Mouse (Mus musculus): ENCODE data around the gene Ugt1a2. TPM values are rescaled to one million over a fixed set of nuclear protein-coding genes. Genes with fewer than 3 reads are reported as not detected.
A peak's percentile ranks its signal among the peaks of the same experiment; 100 is the strongest.

The Ugt1a2 gene
- polyA plus RNA-seq, 1 experiment from 2014 or later, result 0.22 TPM

GRCm38 (mm10) chr1:88215466-88216380 is 15.3 kb downstream of the Ugt1a2 start:
- ATAC-seq (ENCODE audit: low read depth), result no peak
- peak; percentile 27 for DNase-seq (ENCODE audit: low spot score)
- H3K9ac ChIP-seq (ENCODE audit: low read depth, low read length), result no peak overlapping the region
- no peaks in the 10 kb centered on the region for H3K4me1 ChIP-seq (ENCODE audit: control insufficient read depth, insufficient read depth, low read length)
- 68% methylated on average over 10 of the region's 10 CpGs for WGBS
- no peaks in the 10 kb centered on the region for H3K27me3 ChIP-seq (replicated peaks; ENCODE audit: control insufficient read depth, insufficient read depth, low read length)
- peaks cover 50% of the 10 kb centered on the region for H3K9me3 ChIP-seq (ENCODE audit: control insufficient read depth, low read length)
- no peaks in the 10 kb centered on the region for H3K36me3 ChIP-seq (ENCODE audit: control insufficient read depth, insufficient read depth, low read length)
- H3K4me3 ChIP-seq (ENCODE audit: low read depth, low read length), result no peak overlapping the region
- H3K27ac ChIP-seq (replicated peaks; ENCODE audit: low read depth, low read length), result no peak overlapping the region
- H3K4me2 ChIP-seq (ENCODE audit: low read depth, low read length), result no peak overlapping the region

GRCm38 (mm10) chr1:88216551-88216950 is 16.1 kb downstream of the Ugt1a2 start:
- ATAC-seq (ENCODE audit: low read depth) (no peak), DNase-seq (ENCODE audit: low spot score) (peak; percentile 13)
- no peak overlapping the region for H3K4me3 ChIP-seq (ENCODE audit: low read depth, low read length)
- no peaks in the 10 kb centered on the region for H3K27me3 ChIP-seq (replicated peaks; ENCODE audit: control insufficient read depth, insufficient read depth, low read length)
- no peak overlapping the region for H3K9ac ChIP-seq (ENCODE audit: low read depth, low read length)
- no peak overlapping the region for H3K4me2 ChIP-seq (ENCODE audit: low read depth, low read length)
- no peaks in the 10 kb centered on the region for H3K4me1 ChIP-seq (ENCODE audit: control insufficient read depth, insufficient read depth, low read length)
- no peaks in the 10 kb centered on the region for H3K36me3 ChIP-seq (ENCODE audit: control insufficient read depth, insufficient read depth, low read length)
- 58% methylated on average over 2 of the region's 2 CpGs for WGBS
- peaks cover 46% of the 10 kb centered on the region for H3K9me3 ChIP-seq (ENCODE audit: control insufficient read depth, low read length)
- no peak overlapping the region for H3K27ac ChIP-seq (replicated peaks; ENCODE audit: low read depth, low read length)

GRCm38 (mm10) chr1:88217144-88217543 is 16.7 kb downstream of the Ugt1a2 start:
- Histone ChIP-seq H3K4me1 (ENCODE audit: control insufficient read depth, insufficient read depth, low read length) (no peaks in the 10 kb centered on the region), H3K4me2 (ENCODE audit: low read depth, low read length) (no peak overlapping the region), H3K36me3 (ENCODE audit: control insufficient read depth, insufficient read depth, low read length) (no peaks in the 10 kb centered on the region), H3K4me3 (ENCODE audit: low read depth, low read length) (no peak overlapping the region), H3K27me3 (replicated peaks; ENCODE audit: control insufficient read depth, insufficient read depth, low read length) (no peaks in the 10 kb centered on the region), H3K27ac (replicated peaks; ENCODE audit: low read depth, low read length) (no peak overlapping the region), H3K9ac (ENCODE audit: low read depth, low read length) (no peak overlapping the region), H3K9me3 (ENCODE audit: control insufficient read depth, low read length) (peaks cover 43% of the 10 kb centered on the region)
- DNase-seq (ENCODE audit: low spot score) (peak; percentile 1), ATAC-seq (ENCODE audit: low read depth) (no peak)
- WGBS, result 61% methylated on average over 2 of the region's 2 CpGs

- Histone ChIP-seq H3K4me1 (ENCODE audit: control insufficient read depth, insufficient read depth, low read length) (no peaks in the 10 kb centered on the region), H3K9me3 (ENCODE audit: control insufficient read depth, low read length) (peaks cover 41% of the 10 kb centered on the region), H3K36me3 (ENCODE audit: control insufficient read depth, insufficient read depth, low read length) (no peaks in the 10 kb centered on the region), H3K27ac (replicated peaks; ENCODE audit: low read depth, low read length) (no peak overlapping the region), H3K4me2 (ENCODE audit: low read depth, low read length) (no peak overlapping the region), H3K4me3 (ENCODE audit: low read depth, low read length) (no peak overlapping the region), H3K27me3 (replicated peaks; ENCODE audit: control insufficient read depth, insufficient read depth, low read length) (no peaks in the 10 kb centered on the region), H3K9ac (ENCODE audit: low read depth, low read length) (no peak overlapping the region)
- 41% methylated on average over 3 of the region's 3 CpGs for WGBS
- DNase-seq (ENCODE audit: low spot score), result peak; percentile 14
- ATAC-seq (ENCODE audit: low read depth), result no peak
These were observed 17.2 kb downstream of the Ugt1a2 start for GRCm38 (mm10) chr1:88217576-88217975.

GRCm38 (mm10) chr1:88218051-88218450 is 17.6 kb downstream of the Ugt1a2 start:
- no peaks in the 10 kb centered on the region for H3K27me3 ChIP-seq (replicated peaks; ENCODE audit: control insufficient read depth, insufficient read depth, low read length)
- peak; percentile 13 for DNase-seq (ENCODE audit: low spot score)
- WGBS, result 71% methylated on average over 9 of the region's 9 CpGs
- H3K9me3 ChIP-seq (ENCODE audit: control insufficient read depth, low read length), result peaks cover 36% of the 10 kb centered on the region
- no peak overlapping the region for H3K9ac ChIP-seq (ENCODE audit: low read depth, low read length)
- H3K4me2 ChIP-seq (ENCODE audit: low read depth, low read length), result no peak overlapping the region
- ATAC-seq (ENCODE audit: low read depth), result no peak
- H3K36me3 ChIP-seq (ENCODE audit: control insufficient read depth, insufficient read depth, low read length), result no peaks in the 10 kb centered on the region
- no peak overlapping the region for H3K4me3 ChIP-seq (ENCODE audit: low read depth, low read length)
- H3K27ac ChIP-seq (replicated peaks; ENCODE audit: low read depth, low read length), result no peak overlapping the region
- H3K4me1 ChIP-seq (ENCODE audit: control insufficient read depth, insufficient read depth, low read length), result no peaks in the 10 kb centered on the region

GRCm38 (mm10) chr1:88218591-88218990 is 18.2 kb downstream of the Ugt1a2 start:
- WGBS, result 44% methylated on average over 4 of the region's 4 CpGs
- Histone ChIP-seq H3K4me3 (ENCODE audit: low read depth, low read length) (no peak overlapping the region), H3K27me3 (replicated peaks; ENCODE audit: control insufficient read depth, insufficient read depth, low read length) (no peaks in the 10 kb centered on the region), H3K9me3 (ENCODE audit: control insufficient read depth, low read length) (peaks cover 31% of the 10 kb centered on the region), H3K9ac (ENCODE audit: low read depth, low read length) (no peak overlapping the region), H3K4me2 (ENCODE audit: low read depth, low read length) (no peak overlapping the region), H3K4me1 (ENCODE audit: control insufficient read depth, insufficient read depth, low read length) (no peaks in the 10 kb centered on the region), H3K36me3 (ENCODE audit: control insufficient read depth, insufficient read depth, low read length) (no peaks in the 10 kb centered on the region), H3K27ac (replicated peaks; ENCODE audit: low read depth, low read length) (no peak overlapping the region)
- ATAC-seq (ENCODE audit: low read depth) (no peak), DNase-seq (ENCODE audit: low spot score) (peak; percentile 20)

- 23% methylated on average over 1 of the region's 1 CpGs for WGBS
- no peak overlapping the region for H3K27ac ChIP-seq (replicated peaks; ENCODE audit: low read depth, low read length)
- H3K4me1 ChIP-seq (ENCODE audit: control insufficient read depth, insufficient read depth, low read length), result no peaks in the 10 kb centered on the region
- H3K9ac ChIP-seq (ENCODE audit: low read depth, low read length), result no peak overlapping the region
- peaks cover 26% of the 10 kb centered on the region for H3K9me3 ChIP-seq (ENCODE audit: control insufficient read depth, low read length)
- no peak overlapping the region for H3K4me3 ChIP-seq (ENCODE audit: low read depth, low read length)
- DNase-seq (ENCODE audit: low spot score), result peak; percentile 12
- H3K36me3 ChIP-seq (ENCODE audit: control insufficient read depth, insufficient read depth, low read length), result no peaks in the 10 kb centered on the region
- no peaks in the 10 kb centered on the region for H3K27me3 ChIP-seq (replicated peaks; ENCODE audit: control insufficient read depth, insufficient read depth, low read length)
- H3K4me2 ChIP-seq (ENCODE audit: low read depth, low read length), result no peak overlapping the region
- ATAC-seq (ENCODE audit: low read depth), result no peak
These were observed 18.7 kb downstream of the Ugt1a2 start for GRCm38 (mm10) chr1:88219054-88219453.

GRCm38 (mm10) chr1:88220336-88220735 is 19.9 kb downstream of the Ugt1a2 start:
- no peaks in the 10 kb centered on the region for H3K27me3 ChIP-seq (replicated peaks; ENCODE audit: control insufficient read depth, insufficient read depth, low read length)
- no peak overlapping the region for H3K4me3 ChIP-seq (ENCODE audit: low read depth, low read length)
- no peak overlapping the region for H3K4me2 ChIP-seq (ENCODE audit: low read depth, low read length)
- peak; percentile 48 for DNase-seq (ENCODE audit: low spot score)
- H3K4me1 ChIP-seq (ENCODE audit: control insufficient read depth, insufficient read depth, low read length), result no peaks in the 10 kb centered on the region
- no peaks in the 10 kb centered on the region for H3K36me3 ChIP-seq (ENCODE audit: control insufficient read depth, insufficient read depth, low read length)
- no peak overlapping the region for H3K9ac ChIP-seq (ENCODE audit: low read depth, low read length)
- no peak overlapping the region for H3K27ac ChIP-seq (replicated peaks; ENCODE audit: low read depth, low read length)
- ATAC-seq (ENCODE audit: low read depth), result no peak
- H3K9me3 ChIP-seq (ENCODE audit: control insufficient read depth, low read length), result peaks cover 15% of the 10 kb centered on the region

- Histone ChIP-seq H3K9ac (ENCODE audit: low read depth, low read length) (no peak overlapping the region), H3K27ac (replicated peaks; ENCODE audit: low read depth, low read length) (no peak overlapping the region), H3K4me1 (ENCODE audit: control insufficient read depth, insufficient read depth, low read length) (no peaks in the 10 kb centered on the region), H3K9me3 (ENCODE audit: control insufficient read depth, low read length) (peaks cover 25% of the 10 kb centered on the region), H3K36me3 (ENCODE audit: control insufficient read depth, insufficient read depth, low read length) (no peaks in the 10 kb centered on the region), H3K4me2 (ENCODE audit: low read depth, low read length) (no peak overlapping the region), H3K4me3 (ENCODE audit: low read depth, low read length) (no peak overlapping the region), H3K27me3 (replicated peaks; ENCODE audit: control insufficient read depth, insufficient read depth, low read length) (no peaks in the 10 kb centered on the region)
- ATAC-seq (ENCODE audit: low read depth), result no peak
- WGBS, result 44% methylated on average over 2 of the region's 2 CpGs
- peak; percentile 4 for DNase-seq (ENCODE audit: low spot score)
These were observed 21.8 kb downstream of the Ugt1a2 start for GRCm38 (mm10) chr1:88222216-88222615.

Data from embryonic facial prominence, embryonic 14.5 days (tissue).